Mouse (Mus musculus) testis, postnatal 14 days (tissue): ENCODE results near the gene Il11ra1.

Source experiments
- DNase-seq: peaks from one replicate; pipeline ENCODE4 v3.0.0; 2021; ENCODE audit warnings: low spot score

Gene Il11ra1

DNA sequence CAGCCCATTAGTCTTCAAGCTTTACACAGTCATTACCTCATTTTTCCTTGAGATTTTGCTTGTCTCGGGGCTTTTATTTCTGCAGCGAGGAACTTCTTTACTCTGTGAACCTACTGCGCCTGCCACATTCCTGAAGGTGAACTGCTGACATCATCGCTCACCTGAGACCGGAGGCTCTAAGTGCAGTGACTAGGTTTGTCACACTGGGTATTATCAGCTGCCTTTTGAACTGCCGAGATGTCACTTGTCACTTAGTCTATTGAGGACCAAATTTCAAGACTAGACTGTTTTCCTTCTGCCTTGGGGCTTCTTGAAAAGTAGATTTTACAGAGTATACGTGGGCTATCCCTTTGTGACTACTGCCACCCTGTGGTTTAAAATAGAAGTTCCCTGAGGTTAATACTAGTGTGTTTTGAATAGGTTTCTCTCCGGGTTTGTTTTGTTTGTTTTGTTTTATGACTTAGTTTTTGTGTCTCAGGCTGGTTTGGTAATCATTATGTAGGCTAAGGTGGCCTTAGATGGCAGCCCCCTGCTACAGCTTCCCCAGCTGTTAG is 8.5 kb downstream of the Il11ra1 start:
- DNase-seq: no peak

DNA sequence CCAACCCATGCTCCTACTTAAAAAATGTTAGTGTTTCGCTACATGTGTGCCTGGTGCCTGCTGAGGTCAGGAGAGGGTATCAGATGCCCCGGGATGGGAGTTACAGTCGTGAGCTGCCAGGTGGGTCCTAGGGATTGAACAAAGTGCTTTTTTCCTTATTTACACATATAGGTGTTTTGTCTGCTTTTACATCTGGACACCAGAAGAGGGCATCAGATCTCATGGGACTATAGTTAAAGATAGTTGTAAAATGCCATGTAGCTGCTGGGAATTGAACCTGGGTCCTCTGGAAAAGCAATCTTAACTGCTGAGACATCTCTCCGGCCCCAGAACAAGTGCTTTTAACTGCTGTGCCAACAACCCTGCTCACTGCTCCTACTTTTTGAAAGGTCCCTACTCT is 10.4 kb downstream of the Il11ra1 start:
- DNase-seq: no peak

DNA sequence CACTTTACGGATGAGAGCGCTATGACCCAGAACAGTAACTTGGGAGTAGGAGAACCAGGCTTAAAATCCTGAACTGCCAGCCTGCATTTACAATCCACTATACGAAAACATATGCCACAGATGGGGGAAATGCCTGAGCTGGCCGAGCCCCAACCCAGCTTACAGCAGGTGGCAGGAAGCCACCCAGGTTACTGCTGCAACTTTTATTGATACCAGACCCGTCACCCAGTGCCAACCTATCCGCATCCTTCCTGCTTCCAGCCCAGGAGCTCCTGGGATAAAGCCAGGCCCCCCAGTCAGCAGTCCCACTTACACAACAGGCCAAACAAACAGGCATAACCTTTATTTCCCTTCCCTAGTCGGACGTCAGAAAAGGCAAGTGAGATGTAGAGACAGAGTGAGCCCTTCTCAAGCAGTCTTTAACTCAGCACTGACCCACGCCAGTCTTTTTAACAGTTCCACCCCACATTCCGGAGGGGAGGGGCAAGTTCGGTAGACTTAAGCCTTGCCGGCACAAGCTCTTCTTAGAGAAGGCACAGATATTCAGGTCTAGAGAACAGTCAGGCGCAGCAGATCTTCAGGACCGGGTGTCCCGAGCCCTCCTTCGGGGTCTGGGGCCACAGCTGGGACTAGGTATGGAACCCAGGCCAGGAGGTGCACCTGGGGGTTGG is 12.1 kb downstream of the Il11ra1 start:
- no peak for DNase-seq

DNA sequence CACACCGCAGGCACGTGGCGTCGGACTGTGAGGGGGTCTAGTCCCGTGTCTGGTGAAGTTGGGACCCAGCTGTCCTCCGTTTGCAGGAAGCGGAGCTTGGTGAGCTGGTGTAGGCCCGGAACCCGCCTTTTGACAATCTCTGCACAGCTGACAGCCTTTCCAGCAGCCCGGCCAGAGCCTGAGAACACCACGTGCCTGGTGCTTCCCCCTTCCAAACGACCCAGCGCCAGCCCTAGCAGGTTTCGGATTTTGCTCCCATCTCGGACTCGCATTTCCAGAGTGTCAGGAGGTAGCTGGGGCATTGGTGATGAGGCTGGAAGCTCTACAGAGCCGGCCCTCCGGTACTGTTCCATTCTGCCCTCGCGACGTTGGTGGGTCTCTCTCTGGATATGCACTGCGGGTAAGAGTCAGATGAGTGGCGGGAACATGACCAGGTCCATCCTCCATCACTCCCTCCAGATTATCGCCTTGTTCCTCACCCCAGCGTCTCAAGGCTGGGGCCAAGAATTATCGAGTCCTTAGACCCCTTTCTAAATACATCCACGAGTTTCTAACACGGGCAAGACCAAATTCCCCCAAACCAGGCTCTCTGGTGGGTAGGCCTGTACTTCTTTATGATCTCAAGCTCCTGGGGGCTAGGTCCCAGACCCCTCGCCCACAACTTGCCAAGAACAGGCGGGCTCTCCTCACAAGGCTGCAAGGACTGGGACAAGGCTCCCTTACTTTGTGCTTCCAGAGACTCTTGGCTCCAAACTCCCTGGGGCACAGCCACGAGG is 12.8 kb downstream of the Il11ra1 start:
- no peak for DNase-seq

DNA sequence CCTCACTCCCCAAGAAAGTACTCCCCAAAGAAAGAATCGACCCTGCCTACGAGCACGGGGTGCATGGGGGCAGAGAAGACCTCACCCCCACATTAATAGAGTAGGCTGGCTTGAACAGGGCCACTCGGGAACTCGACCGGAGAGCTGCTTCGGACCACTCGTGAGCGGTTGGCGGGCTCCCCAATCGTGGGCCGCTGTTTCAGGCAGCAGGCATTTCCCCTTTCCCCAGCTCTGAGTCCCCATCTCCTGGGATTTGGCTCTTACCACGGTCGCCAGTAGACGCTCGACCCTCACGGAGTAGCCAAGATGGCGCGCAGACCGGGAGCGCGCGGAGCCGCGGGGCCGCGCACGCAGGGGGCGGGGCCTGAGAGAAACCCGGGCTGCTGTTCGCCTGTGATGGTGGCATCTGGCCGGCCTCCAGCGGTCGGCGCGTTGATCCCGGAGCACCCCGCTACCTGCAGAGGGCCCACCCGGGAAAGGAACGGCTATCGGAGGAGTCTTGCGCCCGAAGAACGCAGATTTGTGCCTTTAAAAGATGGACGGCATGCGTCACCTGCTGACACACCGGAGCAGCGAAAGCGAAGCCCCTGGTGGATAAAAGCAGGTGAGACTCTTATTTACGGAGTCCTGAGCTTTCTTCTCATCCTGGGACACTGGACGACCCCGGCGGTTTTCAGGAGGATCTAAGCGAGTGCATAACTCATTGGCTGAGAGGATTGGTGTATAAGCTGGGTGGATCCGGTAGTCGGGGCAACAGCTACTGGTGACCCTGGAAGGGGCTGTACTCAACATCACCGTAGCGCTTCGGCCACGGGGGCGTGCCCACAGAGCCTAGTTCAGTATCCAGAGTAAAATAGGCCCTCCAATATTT is 13.6 kb downstream of the Il11ra1 start, which contains the start of gene Rpp25l:
Gene Rpp25l, minus strand, starts transcription at position 338 of the 871 bp plus-strand sequence.
- peak; percentile 86 for DNase-seq

DNA sequence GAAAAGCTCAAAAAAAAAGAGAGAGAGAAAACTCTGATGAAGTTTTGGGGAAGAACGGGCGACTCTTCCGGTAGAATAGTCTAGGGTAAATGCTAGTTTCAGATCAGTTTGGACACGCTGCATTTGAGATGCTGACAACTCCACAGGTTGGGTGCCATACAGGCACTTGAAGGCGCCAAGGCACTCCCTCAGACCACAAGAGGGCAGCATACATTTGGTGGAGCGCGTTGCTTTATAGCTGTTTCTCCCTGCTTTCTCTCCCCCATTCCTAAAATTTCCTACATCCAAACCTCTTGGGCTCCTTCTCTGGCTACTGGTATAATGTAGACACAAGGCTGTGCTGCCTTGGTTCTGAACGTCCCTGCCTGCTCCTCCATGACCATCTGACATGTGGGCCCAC is 14.5 kb downstream of the Il11ra1 start:
- no peak for DNase-seq

DNA sequence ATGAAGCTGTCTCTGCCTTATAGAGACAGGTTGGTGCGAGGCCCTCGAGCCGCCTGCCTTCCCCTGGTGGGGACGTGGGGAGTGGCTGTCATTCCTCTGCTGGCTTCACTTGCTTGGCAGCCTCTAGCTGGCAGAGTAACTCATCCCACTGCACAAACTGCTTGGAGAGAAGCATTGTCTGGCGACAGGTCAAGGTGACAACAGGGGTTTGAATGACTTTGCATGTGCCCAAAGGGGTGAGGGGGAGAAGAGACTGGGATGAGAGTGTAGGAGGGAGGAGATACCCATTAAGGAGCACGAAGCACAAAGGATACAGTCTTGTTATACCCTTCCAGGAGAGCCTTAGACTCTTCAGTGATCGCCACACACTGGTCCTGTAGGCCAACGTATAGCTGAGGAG is 15.3 kb downstream of the Il11ra1 start:
- no peak for DNase-seq

DNA sequence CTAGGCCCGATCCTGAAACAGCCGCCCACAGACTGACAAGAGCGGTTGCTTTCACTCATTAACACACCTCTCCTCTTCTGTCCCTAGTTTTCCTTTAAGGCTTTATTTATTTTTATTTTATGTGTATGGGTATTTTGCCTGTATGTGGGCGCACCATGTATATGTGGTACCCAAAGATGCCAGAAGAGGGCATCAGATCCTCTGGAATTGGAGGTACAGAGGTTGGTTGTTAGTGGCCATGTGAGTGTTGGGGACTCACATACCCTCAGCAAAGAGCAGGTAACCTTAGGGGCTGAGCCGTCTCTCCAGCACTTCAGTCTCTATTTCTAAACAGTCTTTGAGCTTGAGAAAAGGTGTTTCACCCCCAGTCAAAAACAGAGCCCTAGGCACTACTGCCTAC is 15.8 kb downstream of the Il11ra1 start:
- DNase-seq: no peak

DNA sequence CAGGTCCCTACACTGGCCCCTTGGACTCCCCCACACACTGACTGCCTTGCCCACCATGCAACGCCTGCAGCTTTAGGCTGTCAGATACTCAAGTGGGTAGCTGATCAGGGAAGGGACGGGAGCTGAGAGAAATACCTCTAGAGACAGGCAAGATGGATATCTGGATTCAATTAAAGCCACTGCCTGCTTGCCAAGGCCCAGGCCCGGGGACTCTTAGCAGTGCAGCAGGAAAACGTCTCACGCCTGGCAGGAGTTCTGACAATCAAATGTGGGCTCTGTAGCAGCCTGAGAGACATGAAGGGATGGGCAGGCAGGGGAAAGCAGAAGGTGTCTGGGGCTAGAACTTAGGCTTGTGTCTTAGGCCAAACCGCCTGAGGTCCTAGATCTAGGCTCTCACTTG is 17.0 kb downstream of the Il11ra1 start:
- DNase-seq: no peak

DNA sequence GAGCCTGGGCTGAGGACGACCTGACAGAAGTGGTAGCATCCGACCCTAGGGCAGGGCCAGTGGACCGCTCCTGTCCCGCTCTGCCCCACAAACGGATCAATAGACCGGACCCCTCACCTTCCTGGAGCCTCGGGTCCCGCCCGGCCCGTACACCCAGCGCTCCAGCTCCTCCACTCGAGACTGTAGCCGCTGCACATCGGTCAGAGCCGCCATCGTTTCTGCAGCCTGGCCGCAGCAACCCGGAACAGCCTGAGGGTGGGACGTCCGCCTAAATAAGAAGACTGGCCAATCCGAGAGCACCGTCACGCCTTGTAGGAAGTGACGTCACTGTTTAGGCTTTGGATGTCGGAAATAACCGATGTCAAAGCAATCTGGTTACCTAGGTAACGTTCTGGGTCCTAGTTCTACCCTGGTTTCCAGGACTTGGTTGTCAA is 23.1 kb downstream of the Il11ra1 start, which contains the start of gene Dctn3:
Gene Dctn3, minus strand, starts transcription at position 253 of the 434 bp plus-strand sequence.
- peak; percentile 90 for DNase-seq

DNA sequence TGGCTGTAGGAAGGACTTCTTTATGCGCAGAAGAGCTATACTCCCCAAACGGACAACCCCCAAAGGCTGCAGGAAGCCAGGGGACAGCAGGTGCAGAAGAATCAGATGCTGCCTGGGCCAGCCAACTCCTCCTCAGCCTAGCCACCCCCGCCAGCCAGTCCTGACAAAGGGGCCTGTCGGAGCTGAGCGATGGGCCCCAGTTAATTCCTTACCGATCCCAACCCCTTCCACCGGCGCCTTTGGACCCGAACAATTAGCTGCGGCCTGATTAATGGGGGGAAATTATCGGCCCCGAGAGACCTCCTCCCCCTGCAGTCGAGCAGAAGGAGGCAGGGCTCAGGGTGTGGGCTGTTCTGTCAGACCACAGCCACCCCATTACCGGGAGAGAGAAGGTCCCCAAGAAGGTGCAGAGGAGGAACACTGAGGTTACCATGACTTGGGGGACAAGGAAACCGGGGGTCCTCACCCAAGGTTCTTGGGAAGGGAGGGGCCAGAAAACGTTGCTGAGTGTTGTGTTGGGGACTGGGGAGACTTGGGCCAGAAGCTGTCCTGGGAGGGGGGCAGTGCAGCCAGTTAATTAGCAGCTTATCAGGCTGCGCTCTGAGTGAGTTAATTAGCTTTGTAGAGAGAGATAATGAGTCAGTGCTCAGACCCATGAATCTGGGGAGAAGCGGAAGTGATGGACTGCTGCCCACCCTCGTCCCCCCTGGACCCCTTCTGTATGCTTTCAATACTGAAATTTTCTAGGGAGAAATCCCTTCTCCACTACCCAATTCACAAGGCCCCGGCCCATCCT is 27.2 kb downstream of the Il11ra1 start:
- DNase-seq: no peak

DNA sequence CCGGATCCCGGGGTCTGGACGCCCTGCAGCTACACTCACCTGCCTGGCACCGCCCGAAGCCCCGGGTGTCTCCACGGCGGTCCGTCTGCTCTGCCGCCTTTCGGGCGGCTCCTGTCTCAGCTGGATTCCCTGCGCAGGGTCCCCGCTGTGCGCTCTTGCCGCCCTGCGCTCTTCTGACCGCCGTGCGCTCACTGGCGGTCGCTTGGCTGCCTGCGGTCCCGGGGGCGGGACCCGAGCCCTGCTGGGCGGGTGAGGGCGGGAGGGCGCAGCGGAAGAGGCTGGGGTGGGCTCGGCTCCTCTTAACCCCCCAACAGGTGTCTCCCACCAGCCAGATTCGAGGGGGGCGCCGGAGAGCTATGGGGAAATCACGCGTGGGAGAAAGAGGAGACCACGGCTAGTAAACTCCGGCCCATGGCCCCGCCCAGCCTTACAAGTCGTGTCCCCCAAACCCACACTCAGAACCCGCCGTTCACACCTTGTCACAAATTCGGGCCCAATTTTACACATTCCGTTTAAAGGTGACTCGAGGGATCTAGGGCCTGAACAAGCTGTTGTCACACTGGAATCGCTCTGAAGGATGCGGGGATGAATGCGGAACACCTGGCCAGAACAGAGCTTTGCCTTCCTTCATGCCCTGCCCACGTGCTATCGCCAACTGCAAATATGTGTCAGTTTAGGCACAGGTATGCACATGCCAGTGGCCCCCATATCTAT is 31.4 kb downstream of the Il11ra1 start, which contains the start of gene Arid3c:
Gene Arid3c, minus strand, starts transcription at position 91 of the 714 bp plus-strand sequence.
- no peak for DNase-seq

DNA sequence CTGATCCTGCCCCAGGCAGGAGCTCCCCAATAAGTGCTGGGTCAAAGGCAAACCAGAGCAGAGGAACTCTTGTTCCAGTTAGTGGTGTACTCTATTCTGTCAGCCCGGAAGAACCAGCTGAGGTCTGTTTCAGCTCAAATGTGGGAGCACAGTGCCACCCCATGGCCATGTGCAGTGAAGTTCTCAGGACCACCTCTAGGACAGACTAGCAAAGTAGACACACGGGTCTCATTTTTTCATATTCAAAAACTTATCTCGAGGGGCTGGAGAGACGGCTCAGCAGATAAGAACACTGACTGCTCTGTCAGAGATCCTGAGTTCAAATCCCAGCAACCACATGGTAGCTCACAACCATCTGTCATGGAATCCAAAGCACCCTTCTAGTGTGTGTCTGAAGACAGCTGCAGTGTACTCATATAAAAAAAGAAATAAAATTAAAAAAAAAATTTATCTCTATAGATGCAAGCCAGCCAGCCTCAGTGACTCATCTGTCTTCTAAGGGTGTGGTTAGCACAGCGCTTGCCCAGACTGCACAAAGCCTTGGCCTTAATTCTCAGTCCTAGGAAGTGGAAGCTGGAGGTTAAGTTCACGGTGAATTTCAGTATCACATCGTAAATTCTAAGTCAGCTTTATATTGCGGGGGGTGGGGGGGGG is 37.9 kb downstream of the Il11ra1 start:
- DNase-seq: no peak

DNA sequence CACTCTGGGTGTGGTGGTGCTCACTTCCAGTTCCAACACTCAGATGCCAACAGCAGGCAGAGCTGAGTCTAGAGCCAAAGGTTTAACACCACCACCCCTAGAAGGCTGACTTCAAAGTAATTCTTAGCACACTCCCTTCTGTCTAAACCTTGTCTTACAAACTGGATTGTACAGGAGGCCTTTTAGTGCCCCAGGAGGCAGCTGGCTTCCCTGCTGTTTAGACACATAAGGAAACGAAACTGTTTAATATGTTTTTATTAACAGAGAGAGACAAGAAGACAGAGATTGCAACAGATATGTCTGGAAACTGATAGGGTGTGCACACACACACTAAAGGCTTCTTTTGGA is 38.4 kb downstream of the Il11ra1 start:
- no peak for DNase-seq

DNA sequence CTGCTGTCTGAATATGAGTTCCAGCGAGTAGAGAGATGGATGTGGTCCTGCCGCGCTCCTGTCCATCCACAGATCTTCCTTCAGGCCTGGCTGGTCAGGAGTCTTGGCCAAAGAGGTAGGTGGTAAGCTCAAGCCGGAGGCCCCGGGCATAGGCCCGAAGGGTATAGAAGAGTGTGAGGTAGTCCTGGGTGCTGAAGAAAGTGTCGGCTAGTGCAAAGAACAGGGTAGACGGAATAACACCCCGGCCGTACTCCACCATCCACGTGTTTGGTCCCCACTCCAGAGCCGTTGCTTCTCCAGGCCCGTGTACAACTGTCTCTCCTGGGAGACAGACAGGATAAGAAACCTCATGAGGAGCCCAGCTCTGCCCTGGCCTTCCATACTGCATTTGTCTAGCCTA is 39.5 kb downstream of the Il11ra1 start:
- DNase-seq: no peak

DNA sequence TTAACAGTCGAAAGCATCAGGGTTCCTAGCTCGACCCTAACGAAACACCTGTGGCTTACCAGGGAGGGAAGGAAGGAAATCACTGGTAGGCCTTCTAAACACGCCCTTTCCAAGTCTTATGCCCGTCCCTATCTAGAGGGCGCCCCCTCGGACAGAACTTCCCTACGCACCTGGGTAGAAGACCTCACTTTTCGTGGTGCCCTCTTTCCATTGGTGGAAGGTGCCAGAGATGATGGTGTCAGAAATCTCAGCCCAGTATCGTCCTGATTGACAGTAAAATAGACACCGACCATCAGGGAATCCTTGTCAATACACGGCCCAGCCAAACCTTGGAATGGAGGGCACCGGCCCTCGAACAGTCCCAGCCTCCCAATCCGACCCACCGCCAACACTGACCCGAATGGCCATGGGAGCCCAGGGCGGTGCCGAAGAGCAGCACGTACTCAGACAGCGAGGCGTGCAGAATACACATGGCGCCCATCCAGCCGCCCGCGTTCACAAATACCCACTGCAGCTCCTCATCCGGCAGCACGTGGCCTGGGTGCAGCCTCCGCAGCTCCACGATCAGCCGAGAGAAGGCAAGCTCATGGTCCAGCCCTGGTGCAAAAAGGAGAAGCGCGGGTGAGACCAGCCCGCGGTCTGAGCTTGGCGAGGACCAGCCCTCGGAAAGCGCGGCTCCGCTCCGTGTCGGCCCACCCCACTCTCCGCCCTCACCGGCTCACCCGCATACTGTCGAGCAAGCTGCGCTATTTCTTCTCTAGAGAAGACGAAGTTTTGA is 40.8 kb downstream of the Il11ra1 start:
- DNase-seq: peak; percentile 62

DNA sequence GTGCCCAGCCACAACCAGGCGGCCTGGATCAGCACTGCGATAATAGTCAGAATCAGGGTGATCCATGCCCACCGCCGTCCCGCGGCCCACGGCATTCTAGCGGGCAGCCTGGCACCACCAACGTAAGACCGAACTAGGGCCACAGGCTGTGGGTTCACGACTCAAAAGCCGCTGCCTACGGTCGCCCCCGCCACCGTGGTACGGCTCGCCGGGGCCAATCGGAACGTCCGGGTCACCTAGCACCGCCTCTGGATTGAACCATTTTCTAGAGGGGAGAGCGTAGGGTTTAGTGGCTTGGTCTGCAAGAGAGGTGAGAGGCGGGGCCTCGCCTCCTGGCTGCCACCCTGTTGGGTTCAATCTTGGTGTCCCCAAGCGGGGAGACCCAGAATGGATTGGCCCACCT is 41.4 kb downstream of the Il11ra1 start:
- peak; percentile 90 for DNase-seq

DNA sequence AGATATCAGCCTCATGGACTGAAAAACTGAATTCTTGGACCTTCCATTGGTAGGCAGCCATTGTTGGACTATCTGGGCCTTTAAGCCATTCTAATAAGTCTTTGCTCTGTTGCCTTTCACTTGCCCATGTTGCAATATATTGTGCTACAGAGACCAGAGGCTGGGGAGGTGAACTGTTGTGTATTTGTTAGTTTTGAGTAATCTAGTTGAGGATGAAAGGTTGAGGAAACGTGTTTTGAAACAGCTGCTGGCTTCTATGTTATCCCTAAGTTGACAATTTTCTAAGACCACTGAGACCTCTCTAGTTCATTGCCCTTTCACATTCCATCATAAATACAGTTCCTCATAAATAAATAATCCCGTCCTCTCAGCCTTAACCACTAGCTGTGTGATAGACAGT is 44.3 kb downstream of the Il11ra1 start:
- DNase-seq: no peak

DNA sequence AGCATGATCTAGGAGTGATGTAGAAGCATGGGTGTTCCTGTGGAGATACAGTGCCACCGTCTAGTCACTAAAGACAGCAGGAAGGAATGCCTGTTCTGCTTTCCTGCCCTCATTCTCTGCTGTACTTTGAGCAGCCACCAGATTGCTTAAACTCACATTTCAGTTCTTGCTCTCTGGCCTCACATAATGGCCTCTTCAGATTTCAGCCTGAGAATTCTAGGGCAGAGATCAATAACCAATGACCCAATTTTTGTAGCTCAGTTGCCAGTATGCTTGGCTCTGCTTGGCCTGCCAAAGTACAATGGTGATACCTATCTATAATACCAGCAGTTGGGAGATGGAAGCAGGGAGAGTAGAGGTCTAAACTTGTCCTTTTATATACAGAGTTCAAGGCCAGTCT is 45.2 kb downstream of the Il11ra1 start:
- no peak for DNase-seq
